ENCODE assay signal across 23 mouse cellular contexts in the genomic region with DNA sequence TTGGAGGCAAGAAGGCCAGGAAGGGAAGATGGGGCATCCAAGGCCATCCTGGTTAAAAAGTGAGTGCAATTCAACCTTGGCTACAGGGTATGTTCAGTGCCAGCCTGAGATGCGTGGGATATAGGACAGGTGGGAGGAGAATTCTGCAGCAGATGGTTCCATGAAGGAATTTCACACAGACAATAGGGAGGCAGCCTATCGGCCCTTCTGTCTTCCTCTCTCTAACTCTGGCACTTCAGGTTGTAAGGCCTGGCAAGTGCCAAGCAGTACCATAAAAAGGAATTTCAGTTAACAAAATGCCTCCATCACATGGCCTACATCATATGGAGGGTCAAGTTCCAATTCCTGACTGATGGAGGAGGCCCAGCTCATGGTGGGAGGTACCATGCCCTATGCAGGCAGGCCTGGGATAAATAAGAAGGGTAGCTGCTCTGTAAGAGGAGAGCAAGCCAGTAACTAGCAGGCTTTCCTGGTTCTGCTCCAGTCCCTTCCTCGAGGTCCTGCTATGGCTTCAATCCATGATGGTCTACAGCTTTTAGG.
DNase-seq lines count a peak whose midpoint lies in the region; ATAC-seq and TF ChIP-seq lines count a peak whose summit lies in the region.
"Had no signal": no experiment of that assay in that cellular context is flagged by ENCODE, and none has a peak within 500 bp of the region (broad histone marks: within the 10 kb centered on the region; RNA-seq: fewer than 3 reads in every experiment).

No protein-coding gene starts in this region.

- H3K27ac ChIP-seq in kidney, postnatal 0 days: peak overlapping the region; percentile 5; the same call in 1 of the 2 replicates
- H3K27ac ChIP-seq: forebrain, embryonic 13.5 days; heart, embryonic 15.5 days; hindbrain, embryonic 15.5 days had no signal

- no peak overlapping the region for H3K4me2 ChIP-seq in kidney, postnatal 0 days (ENCODE audit: low read length)
- H3K4me2 ChIP-seq: forebrain, embryonic 13.5 days; heart, embryonic 15.5 days; hindbrain, embryonic 15.5 days; liver, embryonic 11.5 days had no signal

- H3K4me1 ChIP-seq in kidney, postnatal 0 days (replicated peaks; ENCODE audit: insufficient read depth, low read length): peaks cover 8% of the 10 kb centered on the region; the same call in 1 of the 2 replicates
- H3K4me1 ChIP-seq: forebrain, embryonic 13.5 days; heart, embryonic 15.5 days; hindbrain, embryonic 15.5 days; megakaryocyte, embryonic 14.5 days had no signal

- DNase-seq in frontal cortex, postnatal 36 days (ENCODE audit: low spot score in 2 of 2): peak; percentile 26 to 42
- DNase-seq in frontal cortex, postnatal 14 days (ENCODE audit: low spot score in 2 of 2): no peak
- no peak for DNase-seq in kidney, postnatal 0 days (ENCODE audit: low spot score)
- DNase-seq in kidney, postnatal 36 days: no peak
- peak; percentile 9 for DNase-seq in cerebellum, adult 11 months
- peak; percentile 42 for DNase-seq in cerebellum, adult 9-11 months
- no peak for DNase-seq in thymus, postnatal 14 days
- no peak for DNase-seq in ovary, postnatal 14 days (ENCODE audit: low spot score)
- DNase-seq: adrenal gland, postnatal 10 days; heart, postnatal 4 days; lung, adult 2 months; midbrain, embryonic 14.5 days; right cerebral cortex, postnatal 4 days; thymus, postnatal 25 days had no signal

- TF ChIP-seq CTCF in kidney, postnatal 0 days (IDR thresholded peaks at IDR 0.05; ENCODE audit: low read depth): no peak

- WGBS in kidney, postnatal 0 days: 93% methylated on average over 3 of the region's 3 CpGs

- H3K9me3 ChIP-seq in kidney, postnatal 0 days (replicated peaks; ENCODE audit: low read length): no peaks in the 10 kb centered on the region
- H3K9me3 ChIP-seq: forebrain, embryonic 13.5 days; G1E; heart, embryonic 15.5 days; hindbrain, embryonic 15.5 days had no signal

- no peaks in the 10 kb centered on the region for H3K27me3 ChIP-seq in kidney, postnatal 0 days (ENCODE audit: insufficient read depth, low read length)
- H3K27me3 ChIP-seq: forebrain, embryonic 13.5 days; heart, embryonic 15.5 days; hindbrain, embryonic 15.5 days; megakaryocyte, embryonic 14.5 days had no signal

- no peak overlapping the region for H3K4me3 ChIP-seq in kidney, postnatal 0 days (replicated peaks; ENCODE audit: low read depth, low read length)
- H3K4me3 ChIP-seq: forebrain, embryonic 13.5 days; heart, embryonic 15.5 days; hindbrain, embryonic 15.5 days; megakaryocyte, embryonic 14.5 days; myocyte had no signal

- ATAC-seq in kidney, postnatal 0 days (replicated peaks; ENCODE audit: low FRiP score, low read depth): no peak
- ATAC-seq: activated CD4-positive, CD25-positive, alpha-beta regulatory T cell, adult 4 months; forebrain, embryonic 13.5 days; intestine, embryonic 16.5 days had no signal

- H3K9ac ChIP-seq in kidney, postnatal 0 days (ENCODE audit: low read depth, low read length): no peak overlapping the region
- H3K9ac ChIP-seq: forebrain, embryonic 13.5 days; heart, embryonic 15.5 days; hindbrain, embryonic 15.5 days had no signal

- 0 out of 2 replicates have a peak, but pooled peaks cover 3% of the 10 kb centered on the region for H3K36me3 ChIP-seq in kidney, postnatal 0 days (ENCODE audit: insufficient read depth, low read length)
- H3K36me3 ChIP-seq: G1E; hindbrain, embryonic 15.5 days had no signal

Comparison
In these comparisons a context has a peak if more than half of its experiments do, and no peak if none do; other contexts are left out.
1. DNase-seq: peak in frontal cortex, postnatal 36 days (2 of 2), cerebellum, adult 11 months (single experiment) and cerebellum, adult 9-11 months (single experiment); none in frontal cortex, postnatal 14 days (0 of 2), kidney, postnatal 0 days (single experiment), kidney, postnatal 36 days (0 of 2), thymus, postnatal 14 days (single experiment) and ovary, postnatal 14 days (single experiment).